In the genomic region with DNA sequence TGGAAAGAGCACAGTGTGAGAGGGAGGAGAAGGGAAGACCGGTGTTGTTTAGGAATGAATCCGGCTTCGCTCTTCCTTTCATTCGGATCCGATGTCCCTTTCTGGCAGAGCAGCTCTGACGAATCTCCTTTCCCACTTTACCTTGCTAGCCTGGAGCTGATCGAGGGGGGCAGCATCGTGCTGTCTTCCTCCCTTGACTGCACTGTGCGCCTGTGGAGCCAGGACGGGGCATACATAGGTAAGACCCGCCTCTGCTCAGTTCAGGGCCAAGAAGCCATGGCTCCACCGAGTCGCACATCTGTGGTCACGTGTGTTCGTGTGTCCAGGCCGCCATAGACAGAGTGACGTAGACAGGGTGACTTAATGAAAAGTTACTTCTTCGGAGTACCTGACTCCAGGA, we compare ENCODE assay signal across 27 mouse cellular contexts. TPM values are rescaled to one million over a fixed set of nuclear protein-coding genes. Genes with fewer than 3 reads are reported as not detected.
A peak's percentile ranks its signal among the peaks of the same experiment; 100 is the strongest.
DNase-seq lines count a peak whose midpoint lies in the region; ATAC-seq lines count a peak whose summit lies in the region.
"Had no signal": no experiment of that assay in that cellular context is flagged by ENCODE, and none has a peak within 500 bp of the region (broad histone marks: within the 10 kb centered on the region; RNA-seq: fewer than 3 reads in every experiment).

No protein-coding gene starts in this region.

- H3K4me1 ChIP-seq in embryonic facial prominence, embryonic 11.5 days (ENCODE audit: control insufficient read depth, insufficient read depth, low read length) = no peaks in the 10 kb centered on the region
- no peaks in the 10 kb centered on the region for H3K4me1 ChIP-seq in embryonic facial prominence, embryonic 10.5 days
- H3K4me1 ChIP-seq in heart, embryonic 14.5 days (ENCODE audit: control insufficient read depth in 2 of 2, insufficient read depth in 2 of 2, low read length in 2 of 2) = no peaks in the 10 kb centered on the region
- H3K4me1 ChIP-seq in limb, embryonic 11.5 days (ENCODE audit: control insufficient read depth, insufficient read depth, low read length) = no peaks in the 10 kb centered on the region
- no peaks in the 10 kb centered on the region for H3K4me1 ChIP-seq in limb, embryonic 10.5 days
- H3K4me1 ChIP-seq in embryonic facial prominence, embryonic 13.5 days = no peaks in the 10 kb centered on the region
- H3K4me1 ChIP-seq: liver, embryonic 13.5 days; neural tube, embryonic 13.5 days had no signal

- H3K27me3 ChIP-seq in embryonic facial prominence, embryonic 11.5 days (ENCODE audit: control insufficient read depth, insufficient read depth, low read length) = no peaks in the 10 kb centered on the region
- H3K27me3 ChIP-seq in embryonic facial prominence, embryonic 10.5 days (replicated peaks; ENCODE audit: low read depth, poor library complexity, severe bottlenecking) = no peaks in the 10 kb centered on the region
- no peaks in the 10 kb centered on the region for H3K27me3 ChIP-seq in heart, embryonic 14.5 days (ENCODE audit: control insufficient read depth, insufficient read depth, low read length)
- no peaks in the 10 kb centered on the region for H3K27me3 ChIP-seq in limb, embryonic 11.5 days (ENCODE audit: control insufficient read depth, insufficient read depth, low read length)
- H3K27me3 ChIP-seq in limb, embryonic 10.5 days (ENCODE audit: low read depth, poor library complexity, severe bottlenecking) = no peaks in the 10 kb centered on the region
- no peaks in the 10 kb centered on the region for H3K27me3 ChIP-seq in embryonic facial prominence, embryonic 13.5 days
- H3K27me3 ChIP-seq: forebrain, embryonic 15.5 days; liver, embryonic 13.5 days; neural tube, embryonic 13.5 days had no signal

- no peaks in the 10 kb centered on the region for H3K36me3 ChIP-seq in embryonic facial prominence, embryonic 11.5 days (replicated peaks; ENCODE audit: control insufficient read depth, insufficient read depth, low read depth, low read length)
- H3K36me3 ChIP-seq in embryonic facial prominence, embryonic 10.5 days (replicated peaks) = no peaks in the 10 kb centered on the region
- H3K36me3 ChIP-seq in heart, embryonic 14.5 days (ENCODE audit: control insufficient read depth, insufficient read depth, low read length) = no peaks in the 10 kb centered on the region
- no peaks in the 10 kb centered on the region for H3K36me3 ChIP-seq in limb, embryonic 11.5 days (ENCODE audit: control insufficient read depth, insufficient read depth, low read length)
- H3K36me3 ChIP-seq in limb, embryonic 10.5 days = no peaks in the 10 kb centered on the region
- no peaks in the 10 kb centered on the region for H3K36me3 ChIP-seq in embryonic facial prominence, embryonic 13.5 days
- H3K36me3 ChIP-seq: forebrain, embryonic 15.5 days; hindbrain, embryonic 10.5 days; liver, embryonic 13.5 days; neural tube, embryonic 13.5 days had no signal

- no peak overlapping the region for H3K27ac ChIP-seq in embryonic facial prominence, embryonic 11.5 days (replicated peaks; ENCODE audit: low read depth, low read length)
- no peak overlapping the region for H3K27ac ChIP-seq in embryonic facial prominence, embryonic 10.5 days (replicated peaks)
- no peak overlapping the region for H3K27ac ChIP-seq in heart, embryonic 14.5 days (replicated peaks in 1 of 2; ENCODE audit: control insufficient read depth in 1 of 2, insufficient read depth in 1 of 2, low read depth in 2 of 2, low read length in 2 of 2)
- H3K27ac ChIP-seq in limb, embryonic 11.5 days (replicated peaks; ENCODE audit: low read depth, low read length) = no peak overlapping the region
- no peak overlapping the region for H3K27ac ChIP-seq in limb, embryonic 10.5 days
- H3K27ac ChIP-seq in embryonic facial prominence, embryonic 13.5 days = no peak overlapping the region
- H3K27ac ChIP-seq: forebrain, embryonic 15.5 days; hindbrain, embryonic 10.5 days; liver, embryonic 13.5 days; neural tube, embryonic 13.5 days had no signal

- 55% methylated on average over 18 of the region's 18 CpGs for WGBS in embryonic facial prominence, embryonic 11.5 days
- 50% methylated on average over 18 of the region's 18 CpGs for WGBS in embryonic facial prominence, embryonic 10.5 days
- 39% methylated on average over 18 of the region's 18 CpGs for WGBS in heart, embryonic 14.5 days
- 55% methylated on average over 18 of the region's 18 CpGs for WGBS in limb, embryonic 11.5 days
- 52% methylated on average over 18 of the region's 18 CpGs for WGBS in limb, embryonic 10.5 days
- WGBS in embryonic facial prominence, embryonic 13.5 days = 41% methylated on average over 18 of the region's 18 CpGs

- no peak overlapping the region for H3K9ac ChIP-seq in embryonic facial prominence, embryonic 11.5 days (replicated peaks; ENCODE audit: low read length)
- H3K9ac ChIP-seq in heart, embryonic 14.5 days (ENCODE audit: low read length) = no peak overlapping the region
- no peak overlapping the region for H3K9ac ChIP-seq in limb, embryonic 11.5 days (ENCODE audit: low read length)
- H3K9ac ChIP-seq in embryonic facial prominence, embryonic 13.5 days = no peak overlapping the region
- H3K9ac ChIP-seq: forebrain, embryonic 15.5 days; liver, embryonic 13.5 days; neural tube, embryonic 13.5 days had no signal

- DNase-seq in embryonic facial prominence, embryonic 11.5 days (ENCODE audit: low spot score) = no peak
- no peak for DNase-seq in embryonic facial prominence, embryonic 10.5 days (ENCODE audit: low spot score)
- no peak for DNase-seq in heart, postnatal 4 days
- DNase-seq in limb, embryonic 11.5 days (ENCODE audit: low spot score) = peak; percentile 26
- no peak for DNase-seq in limb, embryonic 10.5 days (ENCODE audit: low spot score)
- no peak for DNase-seq in lung, postnatal 36 days
- DNase-seq: adrenal gland, adult 8-10 months; cerebellum, adult 11-12 months; cerebellum, postnatal 14 days; gastrocnemius, postnatal 25 days; kidney, adult 9 months; kidney, postnatal 14 days; layer of hippocampus, postnatal 36 days; liver, embryonic 13.5 days; lung, adult 2 months; lung, postnatal 14 days; midbrain, embryonic 14.5 days; retina, postnatal 1 day; right cerebral cortex, postnatal 25 days; spleen, adult 18-20 months had no signal

- no peak overlapping the region for H3K4me2 ChIP-seq in embryonic facial prominence, embryonic 11.5 days (ENCODE audit: low read depth, low read length)
- H3K4me2 ChIP-seq in heart, embryonic 14.5 days (ENCODE audit: low read length) = peak overlapping the region; percentile 34; the same call in 1 of the 2 replicates
- no peak overlapping the region for H3K4me2 ChIP-seq in limb, embryonic 11.5 days (ENCODE audit: low read depth, severe bottlenecking)
- peak overlapping the region; percentile 12; the same call in 1 of the 2 replicates for H3K4me2 ChIP-seq in embryonic facial prominence, embryonic 13.5 days
- H3K4me2 ChIP-seq: forebrain, embryonic 15.5 days; liver, embryonic 13.5 days; neural tube, embryonic 13.5 days had no signal

- H3K9me3 ChIP-seq in embryonic facial prominence, embryonic 11.5 days (replicated peaks; ENCODE audit: control insufficient read depth, low read length) = no peaks in the 10 kb centered on the region
- H3K9me3 ChIP-seq in embryonic facial prominence, embryonic 10.5 days = no peaks in the 10 kb centered on the region
- no peaks in the 10 kb centered on the region for H3K9me3 ChIP-seq in heart, embryonic 14.5 days (ENCODE audit: control insufficient read depth, low read length)
- H3K9me3 ChIP-seq in limb, embryonic 11.5 days (ENCODE audit: control insufficient read depth, low read length) = no peaks in the 10 kb centered on the region
- no peaks in the 10 kb centered on the region for H3K9me3 ChIP-seq in limb, embryonic 10.5 days (replicated peaks)
- H3K9me3 ChIP-seq in embryonic facial prominence, embryonic 13.5 days = no peaks in the 10 kb centered on the region
- H3K9me3 ChIP-seq: forebrain, embryonic 15.5 days; hindbrain, embryonic 10.5 days; liver, embryonic 13.5 days; neural tube, embryonic 13.5 days had no signal

- H3K4me3 ChIP-seq in embryonic facial prominence, embryonic 11.5 days (ENCODE audit: low read depth, low read length) = no peak overlapping the region
- no peak overlapping the region for H3K4me3 ChIP-seq in embryonic facial prominence, embryonic 10.5 days
- H3K4me3 ChIP-seq in heart, embryonic 14.5 days (ENCODE audit: control insufficient read depth in 1 of 2, insufficient read depth in 1 of 2, low read depth in 1 of 2, low read length in 2 of 2) = no peak overlapping the region
- no peak overlapping the region for H3K4me3 ChIP-seq in limb, embryonic 11.5 days (ENCODE audit: low read depth, low read length)
- H3K4me3 ChIP-seq in limb, embryonic 10.5 days = no peak overlapping the region; the same call in 1 of the 2 replicates
- no peak overlapping the region for H3K4me3 ChIP-seq in embryonic facial prominence, embryonic 13.5 days
- H3K4me3 ChIP-seq: forebrain, embryonic 15.5 days; hindbrain, embryonic 10.5 days; liver, embryonic 13.5 days; myocyte; neural tube, embryonic 13.5 days had no signal

- ATAC-seq in embryonic facial prominence, embryonic 11.5 days (replicated peaks; ENCODE audit: insufficient number of reproducible peaks, low FRiP score, low TSS enrichment, low read depth) = peak; percentile 76
- ATAC-seq in heart, embryonic 14.5 days (ENCODE audit: insufficient number of reproducible peaks, insufficient read depth, low FRiP score, low read depth) = no peak
- no peak for ATAC-seq in limb, embryonic 11.5 days (ENCODE audit: insufficient number of reproducible peaks, low FRiP score, low TSS enrichment, low read depth)
- ATAC-seq in embryonic facial prominence, embryonic 13.5 days (ENCODE audit: insufficient number of reproducible peaks, insufficient read depth, low FRiP score, low TSS enrichment, low read depth) = no peak; the same call in 1 of the 2 replicates
- ATAC-seq: forebrain, embryonic 15.5 days; inflammation-experienced regulatory T-cells, adult 6 months had no signal

RNA-seq across cellular contexts. Expression of a gene that starts 38.8 kb away (rescaled TPM):
- 129 and 131 TPM in 2 replicates for polyA plus RNA-seq in embryonic facial prominence, embryonic 11.5 days (2014; fragmentation: Nextera tagmentation; extraction: Ambion mirVana)
- 125 and 140 TPM in 2 replicates for polyA plus RNA-seq in embryonic facial prominence, embryonic 10.5 days (2016; fragmentation: Nextera tagmentation; extraction: Ambion mirVana)
- polyA plus RNA-seq in heart, embryonic 14.5 days (2014; fragmentation: Nextera tagmentation; extraction: Ambion mirVana) = 22.1 and 23.5 TPM in 2 replicates
- 10 to 100 TPM; 16.7 to 19.0 TPM for total RNA-seq in heart, postnatal 4 days (2021)
- 126 and 150 TPM in 2 replicates for polyA plus RNA-seq in limb, embryonic 11.5 days (2014; fragmentation: Nextera tagmentation; extraction: Ambion mirVana)
- polyA plus RNA-seq in limb, embryonic 10.5 days (2016; fragmentation: Nextera tagmentation; extraction: Ambion mirVana) = 129 and 164 TPM in 2 replicates
- 50.8 and 57.5 TPM in 2 replicates for polyA plus RNA-seq in embryonic facial prominence, embryonic 13.5 days (2015; fragmentation: Nextera tagmentation; extraction: Ambion mirVana)

Comparison
In these comparisons a context has a peak if more than half of its experiments do, and no peak if none do; other contexts are left out.
1. H3K4me2 ChIP-seq: peak in heart, embryonic 14.5 days (single experiment) and embryonic facial prominence, embryonic 13.5 days (single experiment); none in embryonic facial prominence, embryonic 11.5 days (single experiment) and limb, embryonic 11.5 days (single experiment).